Comparison of ENCODE assay signal across 9 mouse cellular contexts in the genomic region with DNA sequence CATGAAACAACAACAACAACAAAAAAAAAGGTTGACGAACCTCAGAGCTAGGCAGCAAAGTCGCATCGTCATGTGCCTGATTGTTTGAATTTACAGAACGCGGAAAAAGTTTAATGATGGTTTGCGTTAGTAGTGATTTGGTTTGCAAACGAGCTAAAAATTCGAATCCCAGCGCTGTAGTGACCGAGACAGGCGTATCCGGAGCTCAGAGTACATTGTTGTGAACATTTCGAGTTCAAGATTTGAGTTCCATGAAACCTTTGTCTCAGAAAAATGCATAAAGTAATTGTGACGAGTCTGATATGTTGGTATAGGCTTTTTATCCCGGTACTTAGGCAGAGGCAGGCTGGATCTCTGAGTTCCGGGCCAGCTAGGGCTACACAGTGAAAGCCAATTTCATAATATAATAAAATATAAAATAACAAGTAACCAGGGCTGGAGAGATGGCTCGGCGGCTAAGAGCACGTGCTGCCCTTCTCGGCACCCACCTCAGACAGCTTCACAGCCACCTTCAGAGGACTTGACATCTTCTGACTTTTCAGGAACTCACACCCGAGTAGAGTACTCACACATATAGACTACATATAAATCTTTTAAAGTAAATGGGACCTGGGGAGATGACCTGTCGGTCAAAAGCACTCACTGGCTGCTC. TPM values are rescaled to one million over a fixed set of nuclear protein-coding genes. Genes with fewer than 3 reads are reported as not detected.
DNase-seq lines count a peak whose midpoint lies in the region; ATAC-seq and TF ChIP-seq lines count a peak whose summit lies in the region.
"Had no signal": no experiment of that assay in that cellular context is flagged by ENCODE, and none has a peak within 500 bp of the region (broad histone marks: within the 10 kb centered on the region; RNA-seq: fewer than 3 reads in every experiment).

No protein-coding gene starts in this region.

- peaks cover 37% of the 10 kb centered on the region for H3K4me1 ChIP-seq in heart, embryonic 12.5 days (replicated peaks)
- no peaks in the 10 kb centered on the region for H3K4me1 ChIP-seq in ES-Bruce4 (ENCODE audit: control insufficient read depth, insufficient read depth, low read length)
- H3K4me1 ChIP-seq in heart, embryonic 16.5 days (ENCODE audit: control insufficient read depth, insufficient read depth, low read length): peaks cover 32% of the 10 kb centered on the region
- peaks cover 39% of the 10 kb centered on the region for H3K4me1 ChIP-seq in midbrain, embryonic 10.5 days

- DNase-seq in heart, postnatal 10 days: no peak
- no peak for DNase-seq in midbrain, embryonic 10.5 days (ENCODE audit: low spot score)
- DNase-seq in cerebellum, postnatal 36 days: no peak
- DNase-seq in thymus, postnatal 14 days: no peak

- ATAC-seq in heart, embryonic 12.5 days (ENCODE audit: insufficient number of reproducible peaks, low FRiP score): no peak
- ATAC-seq in heart, embryonic 16.5 days (replicated peaks; ENCODE audit: extremely low read depth, insufficient read depth, low FRiP score): no peak
- ATAC-seq in frontal cortex, adult (ENCODE audit: low TSS enrichment): no peak

- WGBS in heart, embryonic 12.5 days: 17% methylated on average over 22 of the region's 22 CpGs
- WGBS in heart, embryonic 16.5 days: 11% methylated on average over 22 of the region's 22 CpGs
- WGBS in midbrain, embryonic 10.5 days: 28% methylated on average over 22 of the region's 22 CpGs

- H3K9ac ChIP-seq in heart, embryonic 12.5 days: peak overlapping the region; percentile 91
- H3K9ac ChIP-seq in ES-Bruce4 (ENCODE audit: low read depth, poor library complexity, severe bottlenecking): peak overlapping the region; percentile 79
- peak overlapping the region; percentile 86 for H3K9ac ChIP-seq in heart, embryonic 16.5 days (ENCODE audit: low read length)

- no peaks in the 10 kb centered on the region for H3K9me3 ChIP-seq in heart, embryonic 12.5 days (replicated peaks)
- no peaks in the 10 kb centered on the region for H3K9me3 ChIP-seq in ES-Bruce4 (replicated peaks; ENCODE audit: control insufficient read depth, insufficient read depth, low read length, poor library complexity, severe bottlenecking)
- H3K9me3 ChIP-seq in heart, embryonic 16.5 days (replicated peaks; ENCODE audit: control insufficient read depth, low read length): no peaks in the 10 kb centered on the region
- H3K9me3 ChIP-seq in midbrain, embryonic 10.5 days (replicated peaks): no peaks in the 10 kb centered on the region

- H3K4me2 ChIP-seq in heart, embryonic 12.5 days: peak overlapping the region; percentile 81
- peak overlapping the region; percentile 69 for H3K4me2 ChIP-seq in heart, embryonic 16.5 days (ENCODE audit: low read depth, low read length)

- no peak for TF ChIP-seq CTCF in ES-Bruce4 (IDR thresholded peaks at IDR 0.05; ENCODE audit: low read depth, low read length)

- no peak for TF ChIP-seq POLR2A in ES-Bruce4 (IDR thresholded peaks at IDR 0.05; ENCODE audit: insufficient read depth, low read length)

- intact Hi-C loops in heart, postnatal 10 days (cut with DNase I): loop anchor here (1.0 to 5.0 kb wide), 3 partner anchors 22 to 137 kb away; a partner anchor contains a TSS

- H3K27ac ChIP-seq in heart, embryonic 12.5 days (ENCODE audit: poor library complexity, severe bottlenecking): peak overlapping the region; percentile 99
- H3K27ac ChIP-seq in ES-Bruce4 (ENCODE audit: insufficient read depth, low read length): peak overlapping the region; percentile 74
- peak overlapping the region; percentile 98 for H3K27ac ChIP-seq in heart, embryonic 16.5 days (ENCODE audit: low read length)
- H3K27ac ChIP-seq in midbrain, embryonic 10.5 days (replicated peaks): peak overlapping the region; percentile 99

- H3K36me3 ChIP-seq in heart, embryonic 12.5 days: peaks cover 7% of the 10 kb centered on the region; the same call in 1 of the 2 replicates
- peaks cover 7% of the 10 kb centered on the region for H3K36me3 ChIP-seq in ES-Bruce4 (ENCODE audit: control insufficient read depth, insufficient read depth, low read length, poor library complexity, severe bottlenecking)
- H3K36me3 ChIP-seq in heart, embryonic 16.5 days (ENCODE audit: control insufficient read depth, insufficient read depth): no peaks in the 10 kb centered on the region
- H3K36me3 ChIP-seq in midbrain, embryonic 10.5 days: peaks cover 11% of the 10 kb centered on the region

- H3K27me3 ChIP-seq in heart, embryonic 12.5 days (replicated peaks): no peaks in the 10 kb centered on the region
- H3K27me3 ChIP-seq in ES-Bruce4 (ENCODE audit: control insufficient read depth, insufficient read depth, low read length, poor library complexity, severe bottlenecking): no peaks in the 10 kb centered on the region
- H3K27me3 ChIP-seq in heart, embryonic 16.5 days (ENCODE audit: control insufficient read depth, insufficient read depth, low read length): no peaks in the 10 kb centered on the region
- H3K27me3 ChIP-seq in midbrain, embryonic 10.5 days (ENCODE audit: low read depth, poor library complexity, severe bottlenecking): no peaks in the 10 kb centered on the region
- H3K27me3 ChIP-seq: Patski had no signal

- peak overlapping the region; percentile 100 for H3K4me3 ChIP-seq in heart, embryonic 12.5 days
- H3K4me3 ChIP-seq in ES-Bruce4 (ENCODE audit: low read depth, low read length): peak overlapping the region; percentile 70
- peak overlapping the region; percentile 81 for H3K4me3 ChIP-seq in heart, embryonic 16.5 days (ENCODE audit: low read length)
- H3K4me3 ChIP-seq in midbrain, embryonic 10.5 days: peak overlapping the region; percentile 93

- TF ChIP-seq EP300 in ES-Bruce4 (IDR thresholded peaks at IDR 0.05; ENCODE audit: insufficient read depth, low read depth, low read length): no peak

RNA-seq across cellular contexts. Expression of a gene that starts 1.0 kb away (rescaled TPM):
- 62.4 and 64.8 TPM in 2 replicates for polyA plus RNA-seq in heart, embryonic 12.5 days (2016; fragmentation: Nextera tagmentation; extraction: Ambion mirVana)
- 10 to 100 TPM; 83.6 to 84.5 TPM for total RNA-seq in heart, postnatal 10 days (2021)
- polyA plus RNA-seq in ES-Bruce4 (2011; ENCODE audit: insufficient read depth, insufficient read length, low read depth, missing spikeins): 146 and 148 TPM in 2 replicates
- polyA plus RNA-seq in heart, embryonic 16.5 days (2015; fragmentation: Nextera tagmentation; extraction: Ambion mirVana): 17.6 and 18.5 TPM in 2 replicates
- polyA plus RNA-seq in midbrain, embryonic 10.5 days (2016; fragmentation: Nextera tagmentation; extraction: Ambion mirVana): 29.5 TPM in 2 replicates

RNA-seq across cellular contexts. Expression of a gene that starts 19.6 kb away (rescaled TPM):
- 77.3 and 79.9 TPM in 2 replicates for polyA plus RNA-seq in heart, embryonic 12.5 days (2016; fragmentation: Nextera tagmentation; extraction: Ambion mirVana)
- total RNA-seq in heart, postnatal 10 days (2021): 10 to 100 TPM; 72.8 to 80.3 TPM
- polyA plus RNA-seq in ES-Bruce4 (2011; ENCODE audit: insufficient read depth, insufficient read length, low read depth, missing spikeins): 79.3 and 99.6 TPM in 2 replicates
- polyA plus RNA-seq in heart, embryonic 16.5 days (2015; fragmentation: Nextera tagmentation; extraction: Ambion mirVana): 60.7 and 71.0 TPM in 2 replicates
- polyA plus RNA-seq in midbrain, embryonic 10.5 days (2016; fragmentation: Nextera tagmentation; extraction: Ambion mirVana): 49.5 and 50.9 TPM in 2 replicates

RNA-seq across cellular contexts. Expression of a gene that starts 59.0 kb away (rescaled TPM):
- polyA plus RNA-seq in heart, embryonic 12.5 days (2016; fragmentation: Nextera tagmentation; extraction: Ambion mirVana): 1,041 and 1,045 TPM in 2 replicates
- 100 to 1,000 TPM; 536 to 545 TPM for total RNA-seq in heart, postnatal 10 days (2021)
- polyA plus RNA-seq in ES-Bruce4 (2011; ENCODE audit: insufficient read depth, insufficient read length, low read depth, missing spikeins): 2,572 and 2,592 TPM in 2 replicates
- polyA plus RNA-seq in heart, embryonic 16.5 days (2015; fragmentation: Nextera tagmentation; extraction: Ambion mirVana): 676 and 829 TPM in 2 replicates
- 1,200 and 1,392 TPM in 2 replicates for polyA plus RNA-seq in midbrain, embryonic 10.5 days (2016; fragmentation: Nextera tagmentation; extraction: Ambion mirVana)
